Mouse (Mus musculus): ENCODE measurements around the gene Cyp2j12. TPM values are rescaled to one million over a fixed set of nuclear protein-coding genes. Genes with fewer than 3 reads are reported as not detected.

The Cyp2j12 gene
- polyA plus RNA-seq, 1 experiment from 2014 or later: not detected

Other genes with a start within 250 kb of the Cyp2j12 start
- gene Hook1, start 173.9 kb downstream of the Cyp2j12 start, polyA plus RNA-seq (2014; fragmentation: Nextera tagmentation; extraction: Ambion mirVana): 30.8 and 34.4 TPM in 2 replicates
- gene Cyp2j13, start 63.6 kb downstream of the Cyp2j12 start, polyA plus RNA-seq (2014; fragmentation: Nextera tagmentation; extraction: Ambion mirVana): not detected in 2 replicates
- gene Cyp2j7, start 95.5 kb upstream of the Cyp2j12 start, polyA plus RNA-seq (2014; fragmentation: Nextera tagmentation; extraction: Ambion mirVana): not detected in 2 replicates
- not detected in 2 replicates for gene Cyp2j11, start 207.5 kb upstream of the Cyp2j12 start, polyA plus RNA-seq (2014; fragmentation: Nextera tagmentation; extraction: Ambion mirVana)

All from midbrain, embryonic 11.5 days (tissue).